Mouse (Mus musculus): ENCODE data around the gene Txndc12. TPM values are rescaled to one million over a fixed set of nuclear protein-coding genes. Genes with fewer than 3 reads are reported as not detected.

The Txndc12 gene
- polyA plus RNA-seq, 1 experiment from 2014 or later = 121 TPM

- Histone ChIP-seq H3K4me2 (replicated peaks) (no peak overlapping the region), H3K9ac (no peak overlapping the region), H3K4me3 (no peak overlapping the region), H3K27me3 (no peaks in the 10 kb centered on the region), H3K27ac (no peak overlapping the region), H3K36me3 (peaks cover 27% of the 10 kb centered on the region), H3K4me1 (no peaks in the 10 kb centered on the region), H3K9me3 (no peaks in the 10 kb centered on the region)
- WGBS = 85% methylated on average over 7 of the region's 7 CpGs
- no peak for ATAC-seq (ENCODE audit: low FRiP score, low read depth)
These were observed 32.4 kb downstream of the Txndc12 start for GRCm38 (mm10) chr4:108866806-108867205.

DNA sequence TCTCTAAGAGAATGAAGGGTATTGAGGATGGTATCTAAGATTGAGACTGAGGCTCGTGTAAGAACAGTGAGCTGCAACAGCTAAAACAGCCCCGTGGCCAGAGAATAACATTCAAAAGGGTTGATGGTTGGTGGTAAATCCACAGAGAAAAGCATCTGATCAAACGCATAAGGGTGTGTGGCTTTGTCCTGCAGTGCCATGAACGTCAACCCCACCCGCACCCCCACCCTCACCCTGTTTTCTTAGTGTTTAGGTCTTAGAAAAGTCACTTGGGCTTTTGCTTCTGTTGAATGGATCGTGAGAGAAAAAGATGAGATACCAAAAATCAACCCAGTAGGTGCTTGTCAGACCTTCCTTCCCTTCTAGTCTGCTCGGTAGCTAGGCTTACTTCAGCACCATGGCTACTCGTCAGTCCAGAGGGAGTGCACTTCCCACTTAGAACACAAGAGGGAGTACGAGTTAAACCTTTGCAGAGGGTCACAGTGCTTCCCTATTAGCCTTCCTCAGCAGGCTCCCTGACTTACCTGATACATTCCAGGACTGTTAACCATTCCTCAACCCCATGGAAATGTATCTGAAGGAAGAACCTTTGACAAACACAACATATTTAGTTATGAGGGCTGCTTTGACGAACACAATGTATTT lies 35.5 kb downstream of the Txndc12 start:
- Histone ChIP-seq H3K4me1 (no peaks in the 10 kb centered on the region), H3K4me2 (replicated peaks) (no peak overlapping the region), H3K9ac (no peak overlapping the region), H3K27me3 (no peaks in the 10 kb centered on the region), H3K4me3 (no peak overlapping the region), H3K9me3 (no peaks in the 10 kb centered on the region), H3K36me3 (peaks cover 1% of the 10 kb centered on the region; the same call in 1 of the 2 replicates), H3K27ac (no peak overlapping the region)
- ATAC-seq (ENCODE audit: low FRiP score, low read depth) = peak; percentile 83; the same call in 1 of the 2 replicates
- WGBS = 37% methylated on average over 10 of the region's 10 CpGs

- no peak overlapping the region for H3K4me2 ChIP-seq (replicated peaks)
- no peaks in the 10 kb centered on the region for H3K9me3 ChIP-seq
- H3K27me3 ChIP-seq = peaks cover 13% of the 10 kb centered on the region; the same call in 1 of the 2 replicates
- H3K9ac ChIP-seq = no peak overlapping the region
- ATAC-seq (ENCODE audit: low FRiP score, low read depth) = no peak
- WGBS = 84% methylated on average over 5 of the region's 5 CpGs
- no peak overlapping the region for H3K4me3 ChIP-seq
- no peak overlapping the region for H3K27ac ChIP-seq
- H3K36me3 ChIP-seq = no peaks in the 10 kb centered on the region
- H3K4me1 ChIP-seq = no peaks in the 10 kb centered on the region
These were observed 39.3 kb downstream of the Txndc12 start for GRCm38 (mm10) chr4:108873746-108874145.

DNA sequence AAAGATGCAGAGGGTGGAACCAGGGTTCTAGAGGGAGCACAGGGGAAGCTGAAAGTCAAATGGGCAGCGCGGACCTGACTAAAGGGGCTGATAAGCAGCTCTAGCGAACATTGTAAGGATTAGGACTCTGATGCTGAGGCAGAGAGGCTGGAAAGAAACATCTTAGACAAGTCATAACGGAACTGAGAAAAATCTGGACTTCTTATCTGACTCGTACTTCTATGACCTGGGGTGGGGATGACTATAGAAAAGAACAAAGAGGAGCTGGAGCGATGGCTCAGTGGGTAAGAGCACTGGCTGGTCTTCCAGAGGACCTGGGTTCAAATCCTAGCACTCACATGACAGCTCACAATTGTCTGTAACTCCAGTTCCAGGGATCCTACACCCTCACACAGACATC lies 43.5 kb downstream of the Txndc12 start:
- Histone ChIP-seq H3K27me3 (peaks cover 22% of the 10 kb centered on the region; the same call in 1 of the 2 replicates), H3K4me1 (0 out of 2 replicates have a peak, but pooled peaks cover 7% of the 10 kb centered on the region), H3K9ac (no peak overlapping the region), H3K27ac (no peak overlapping the region), H3K9me3 (no peaks in the 10 kb centered on the region), H3K36me3 (no peaks in the 10 kb centered on the region), H3K4me3 (no peak overlapping the region), H3K4me2 (replicated peaks) (no peak overlapping the region)
- ATAC-seq (ENCODE audit: low FRiP score, low read depth) = no peak
- WGBS = 79% methylated on average over 6 of the region's 6 CpGs

DNA sequence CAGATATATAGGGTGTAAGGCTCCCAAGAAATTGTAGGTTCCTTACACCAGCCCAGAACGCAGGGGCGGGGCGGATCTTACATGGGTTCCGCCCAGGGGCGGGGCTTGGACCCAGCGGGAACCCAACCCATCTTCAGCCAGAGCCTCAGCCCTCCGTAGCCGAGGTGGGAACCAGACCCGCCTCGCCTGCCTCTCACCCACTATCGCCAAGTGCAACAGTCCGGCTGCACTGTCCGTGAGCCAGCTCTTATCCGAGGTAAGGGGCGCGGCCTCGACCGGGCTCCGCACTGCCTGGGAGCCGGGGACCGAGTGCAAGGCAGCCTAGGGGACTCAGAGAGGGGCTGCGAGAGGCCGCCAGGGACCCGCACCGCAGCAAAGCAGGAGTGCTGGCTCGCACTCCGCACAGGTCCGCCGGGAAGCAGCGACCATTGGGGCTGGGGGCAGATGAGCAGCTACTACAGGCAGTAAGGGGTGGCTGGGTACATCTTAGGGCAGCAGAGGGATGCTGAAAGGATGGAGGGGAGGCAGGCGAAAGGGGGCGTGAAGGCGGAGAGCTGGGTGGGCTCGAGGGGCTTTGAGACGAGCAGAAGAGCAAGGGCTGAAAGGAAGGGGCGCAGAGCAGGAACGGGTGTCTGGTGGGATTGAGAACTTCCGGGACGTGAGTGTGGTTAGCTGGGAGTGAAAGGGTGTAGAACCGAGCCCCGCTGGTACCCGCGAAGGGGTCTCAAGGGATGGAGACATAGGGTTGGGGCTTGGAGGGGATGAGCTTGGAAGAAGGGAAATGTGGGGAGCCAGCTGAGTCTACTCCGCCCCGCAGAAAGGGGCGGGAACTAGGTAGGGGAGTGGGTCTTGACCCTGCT lies 44.8 kb downstream of the Txndc12 start, which contains the start of gene Rab3b:
Rab3b (plus strand) TSS at position 101 of the 860 bp plus-strand sequence.
- peak within 1 kb of the TSS; percentile 78 for H3K9ac ChIP-seq
- peak within 1 kb of the TSS; percentile 67 for H3K4me3 ChIP-seq
- 0 out of 2 replicates have a peak, but pooled peaks cover 7% of the 10 kb centered on the region for H3K4me1 ChIP-seq
- peaks cover 22% of the 10 kb centered on the region; the same call in 1 of the 2 replicates for H3K27me3 ChIP-seq
- WGBS = under 1% methylated on average over 46 of the region's 46 CpGs
- H3K4me2 ChIP-seq (replicated peaks) = peak within 1 kb of the TSS; percentile 99
- peak; percentile 87 for ATAC-seq (ENCODE audit: low FRiP score, low read depth)
- no peak within 1 kb of the TSS for H3K27ac ChIP-seq
- no peaks in the 10 kb centered on the region for H3K9me3 ChIP-seq
- H3K36me3 ChIP-seq = no peaks in the 10 kb centered on the region

- ATAC-seq (ENCODE audit: low FRiP score, low read depth) = no peak
- Histone ChIP-seq H3K36me3 (no peaks in the 10 kb centered on the region), H3K4me2 (replicated peaks) (no peak overlapping the region), H3K4me3 (no peak overlapping the region), H3K4me1 (0 out of 2 replicates have a peak, but pooled peaks cover 7% of the 10 kb centered on the region), H3K9me3 (no peaks in the 10 kb centered on the region), H3K27ac (no peak overlapping the region), H3K9ac (no peak overlapping the region), H3K27me3 (peaks cover 9% of the 10 kb centered on the region; the same call in 1 of the 2 replicates)
- WGBS = 47% methylated on average over 13 of the region's 13 CpGs
These were observed 49.4 kb downstream of the Txndc12 start for GRCm38 (mm10) chr4:108883815-108884214.

DNA sequence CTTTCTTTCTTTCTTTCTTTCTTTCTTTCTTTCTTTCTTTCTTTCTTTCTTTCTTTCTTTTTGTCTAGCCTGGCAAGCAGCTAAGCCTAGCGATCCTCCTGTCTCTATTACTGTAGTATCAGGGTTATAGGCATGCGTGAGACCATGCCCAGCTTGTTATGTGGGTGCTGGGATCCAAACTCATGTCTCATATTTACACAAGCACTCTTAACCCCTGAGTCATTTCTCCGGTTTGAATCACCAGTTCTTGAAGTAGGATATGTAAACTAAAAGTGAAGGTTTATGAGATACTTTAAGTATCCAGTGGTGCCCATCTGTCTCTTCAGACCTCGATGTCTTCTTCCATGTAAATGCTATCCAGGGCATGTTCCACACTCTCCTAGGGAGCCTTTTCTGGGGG lies 53.1 kb downstream of the Txndc12 start:
- 83% methylated on average over 4 of the region's 4 CpGs for WGBS
- ATAC-seq (ENCODE audit: low FRiP score, low read depth) = no peak
- H3K4me2 ChIP-seq (replicated peaks) = no peak overlapping the region
- H3K36me3 ChIP-seq = no peaks in the 10 kb centered on the region
- H3K4me1 ChIP-seq = no peaks in the 10 kb centered on the region
- no peaks in the 10 kb centered on the region for H3K27me3 ChIP-seq
- no peak overlapping the region for H3K9ac ChIP-seq
- H3K27ac ChIP-seq = no peak overlapping the region
- no peak overlapping the region for H3K4me3 ChIP-seq
- H3K9me3 ChIP-seq = no peaks in the 10 kb centered on the region

- WGBS = 85% methylated on average over 6 of the region's 6 CpGs
- no peak overlapping the region for H3K9ac ChIP-seq
- ATAC-seq (ENCODE audit: low FRiP score, low read depth) = no peak
These were observed 56.5 kb downstream of the Txndc12 start for GRCm38 (mm10) chr4:108890876-108891275.

GRCm38 (mm10) chr4:108900421-108900820 lies 66.0 kb downstream of the Txndc12 start:
- no peaks in the 10 kb centered on the region for H3K9me3 ChIP-seq
- H3K27ac ChIP-seq = no peak overlapping the region
- H3K36me3 ChIP-seq = no peaks in the 10 kb centered on the region
- no peak overlapping the region for H3K4me2 ChIP-seq (replicated peaks)
- H3K4me1 ChIP-seq = no peaks in the 10 kb centered on the region
- no peaks in the 10 kb centered on the region for H3K27me3 ChIP-seq
- no peak for ATAC-seq (ENCODE audit: low FRiP score, low read depth)
- no peak overlapping the region for H3K4me3 ChIP-seq
- 84% methylated on average over 7 of the region's 7 CpGs for WGBS
- no peak overlapping the region for H3K9ac ChIP-seq

More at GRCm38 (mm10) chr4:108890876-108891275, 56.5 kb downstream of the Txndc12 start:
- no peaks in the 10 kb centered on the region for H3K36me3 ChIP-seq
- no peaks in the 10 kb centered on the region for H3K9me3 ChIP-seq
- no peak overlapping the region for H3K4me3 ChIP-seq
- no peak overlapping the region for H3K4me2 ChIP-seq (replicated peaks)
- no peaks in the 10 kb centered on the region for H3K4me1 ChIP-seq
- no peak overlapping the region for H3K27ac ChIP-seq
- H3K27me3 ChIP-seq = no peaks in the 10 kb centered on the region

- 91% methylated on average over 9 of the region's 9 CpGs for WGBS
- no peak overlapping the region for H3K4me2 ChIP-seq (replicated peaks)
- H3K4me1 ChIP-seq = 0 out of 2 replicates have a peak, but pooled peaks cover 3% of the 10 kb centered on the region
- H3K9me3 ChIP-seq = no peaks in the 10 kb centered on the region
- H3K36me3 ChIP-seq = no peaks in the 10 kb centered on the region
- H3K4me3 ChIP-seq = no peak overlapping the region
- H3K27ac ChIP-seq = no peak overlapping the region
- H3K27me3 ChIP-seq = no peaks in the 10 kb centered on the region
- H3K9ac ChIP-seq = no peak overlapping the region
- no peak for ATAC-seq (ENCODE audit: low FRiP score, low read depth)
These were observed 68.5 kb downstream of the Txndc12 start for GRCm38 (mm10) chr4:108902886-108903285.

DNA sequence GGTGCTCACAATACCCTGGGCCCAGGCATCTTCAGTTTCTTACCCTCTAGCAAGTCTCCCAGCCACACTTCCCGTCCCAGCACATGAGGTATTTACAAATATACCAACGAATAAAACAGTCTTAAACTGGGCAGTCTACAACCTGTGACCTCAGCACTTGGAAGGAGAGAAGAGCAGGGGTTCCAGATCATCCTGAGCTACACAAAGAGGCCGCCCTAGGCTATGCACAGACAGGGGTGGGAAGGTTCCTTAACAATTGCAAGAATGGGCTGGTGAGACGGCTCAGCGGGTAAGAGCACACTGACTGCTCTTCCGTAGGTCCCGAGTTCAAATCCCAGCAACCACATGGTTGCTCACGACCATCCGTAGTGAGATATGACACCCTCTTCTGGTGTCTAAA lies 68.9 kb downstream of the Txndc12 start:
- ATAC-seq (ENCODE audit: low FRiP score, low read depth) = no peak
- H3K4me3 ChIP-seq = no peak overlapping the region
- H3K4me2 ChIP-seq (replicated peaks) = no peak overlapping the region
- H3K9ac ChIP-seq = no peak overlapping the region
- no peak overlapping the region for H3K27ac ChIP-seq
- H3K27me3 ChIP-seq = no peaks in the 10 kb centered on the region
- 90% methylated on average over 9 of the region's 9 CpGs for WGBS
- no peaks in the 10 kb centered on the region for H3K9me3 ChIP-seq
- H3K36me3 ChIP-seq = no peaks in the 10 kb centered on the region
- H3K4me1 ChIP-seq = 0 out of 2 replicates have a peak, but pooled peaks cover 3% of the 10 kb centered on the region

DNA sequence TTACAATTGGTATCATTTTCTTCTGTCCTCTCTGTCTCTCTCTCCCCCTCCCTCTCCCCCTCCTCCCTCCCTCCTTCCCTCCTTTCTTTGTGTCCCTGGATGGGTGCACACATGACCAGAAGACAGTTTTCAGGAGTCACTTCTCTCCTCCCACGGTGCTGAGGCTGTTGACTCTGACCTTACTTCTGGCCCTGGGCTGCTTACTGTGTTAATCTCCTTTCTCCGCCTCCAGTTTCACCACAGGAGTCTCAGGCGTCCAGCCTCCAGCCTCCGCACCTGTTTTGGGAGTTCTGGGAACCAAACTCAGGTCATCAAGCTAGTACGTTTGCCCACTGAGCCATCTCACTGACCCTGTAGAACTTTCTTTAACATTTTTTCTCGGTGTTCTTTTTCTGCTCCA lies 69.7 kb downstream of the Txndc12 start:
- Histone ChIP-seq H3K9me3 (no peaks in the 10 kb centered on the region), H3K27ac (no peak overlapping the region), H3K36me3 (no peaks in the 10 kb centered on the region), H3K4me1 (0 out of 2 replicates have a peak, but pooled peaks cover 3% of the 10 kb centered on the region), H3K27me3 (no peaks in the 10 kb centered on the region), H3K4me3 (no peak overlapping the region), H3K9ac (no peak overlapping the region), H3K4me2 (replicated peaks) (no peak overlapping the region)
- 50% methylated on average over 6 of the region's 6 CpGs for WGBS
- ATAC-seq (ENCODE audit: low FRiP score, low read depth) = no peak
